Mouse (Mus musculus): ENCODE results near the gene 6030452D12Rik.

GRCm38 (mm10) chr8:106462131-106462530, 38.2 kb upstream of the 6030452D12Rik start:
- TF ChIP-seq EP300 (IDR thresholded peaks at IDR 0.05; ENCODE audit: low read length) = no peak
- TF ChIP-seq ZKSCAN1 (IDR thresholded peaks at IDR 0.05; ENCODE audit: borderline replicate concordance, low read depth, low read length) = no peak
- TF ChIP-seq CTCF (conservative IDR thresholded peaks at IDR 0.05 in 1 of 2, IDR thresholded peaks at IDR 0.05 in 1 of 2; ENCODE audit: low read depth in 2 of 2, low read length in 2 of 2) = no peak
- TF ChIP-seq NRF1 (IDR thresholded peaks at IDR 0.05; ENCODE audit: low read depth, low read length) = no peak
- TF ChIP-seq IRF4 (IDR thresholded peaks at IDR 0.05; ENCODE audit: low read depth, low read length) = no peak
- TF ChIP-seq MAFK (IDR thresholded peaks at IDR 0.05; ENCODE audit: insufficient replicate concordance, low read length) = no peak
